Mouse (Mus musculus) forebrain, embryonic 12.5 days (tissue): ENCODE results near the gene Men1. TPM values are rescaled to one million over a fixed set of nuclear protein-coding genes. Genes with fewer than 3 reads are reported as not detected.

Source experiments
- ATAC-seq: fragments of 200-750 bp; cut with Nextera tagmentation; 2 replicates; pipeline ENCODE4 v1.8.0; 2017; ENCODE audit warnings: moderate TSS enrichment; ENCODE audit not compliant: low FRiP score
- H3K27ac ChIP-seq: fragments of 300-500 bp; sonication (generic); 2 replicates; pipeline ENCODE4 v1.5.1; 2016; ENCODE audit warnings: mild to moderate bottlenecking
- H3K27me3 ChIP-seq: fragments of 300-500 bp; sonication (generic); 2 replicates; pipeline ENCODE4 v1.6.1; 2016; ENCODE audit warnings: mild to moderate bottlenecking
- H3K36me3 ChIP-seq: fragments of 300-500 bp; sonication (generic); replicated peaks from 2 replicates; pipeline ENCODE4 v1.6.1; 2016; ENCODE audit warnings: mild to moderate bottlenecking
- H3K4me1 ChIP-seq: fragments of 300-500 bp; sonication (generic); 2 replicates; pipeline ENCODE4 v1.6.1; 2016
- H3K4me2 ChIP-seq: fragments of 300-500 bp; sonication (generic); 2 replicates; pipeline ENCODE4 v1.6.1; 2016; ENCODE audit warnings: mild to moderate bottlenecking, moderate library complexity
- H3K4me3 ChIP-seq: fragments of 300-500 bp; sonication (generic); replicated peaks from 2 replicates; pipeline ENCODE4 v1.5.1; 2016; ENCODE audit warnings: mild to moderate bottlenecking
- H3K9ac ChIP-seq: fragments of 300-500 bp; sonication (generic); 2 replicates; pipeline ENCODE4 v1.6.1; 2016; ENCODE audit warnings: mild to moderate bottlenecking
- H3K9me3 ChIP-seq: fragments of 300-500 bp; sonication (generic); 2 replicates; pipeline ENCODE4 v1.6.1; 2016
- WGBS: fragments of 180-500 bp; shearing (Covaris S2); methylation state at CpG from one replicate; pipeline ENCODE4 v1.1.7; 2016; 5-methylcytosine and 5-hydroxymethylcytosine counted together
- polyA plus RNA-seq: library from polyadenylated mRNA; unstranded; fragments of >200 nt; fragmentation: Nextera tagmentation; extraction: Ambion mirVana; gene quantifications from 2 replicates; pipeline ENCODE4 v1.2.1, GENCODE M21; 2016

The Men1 gene
- polyA plus RNA-seq, 1 experiment from 2014 or later = 97.1 TPM

DNA sequence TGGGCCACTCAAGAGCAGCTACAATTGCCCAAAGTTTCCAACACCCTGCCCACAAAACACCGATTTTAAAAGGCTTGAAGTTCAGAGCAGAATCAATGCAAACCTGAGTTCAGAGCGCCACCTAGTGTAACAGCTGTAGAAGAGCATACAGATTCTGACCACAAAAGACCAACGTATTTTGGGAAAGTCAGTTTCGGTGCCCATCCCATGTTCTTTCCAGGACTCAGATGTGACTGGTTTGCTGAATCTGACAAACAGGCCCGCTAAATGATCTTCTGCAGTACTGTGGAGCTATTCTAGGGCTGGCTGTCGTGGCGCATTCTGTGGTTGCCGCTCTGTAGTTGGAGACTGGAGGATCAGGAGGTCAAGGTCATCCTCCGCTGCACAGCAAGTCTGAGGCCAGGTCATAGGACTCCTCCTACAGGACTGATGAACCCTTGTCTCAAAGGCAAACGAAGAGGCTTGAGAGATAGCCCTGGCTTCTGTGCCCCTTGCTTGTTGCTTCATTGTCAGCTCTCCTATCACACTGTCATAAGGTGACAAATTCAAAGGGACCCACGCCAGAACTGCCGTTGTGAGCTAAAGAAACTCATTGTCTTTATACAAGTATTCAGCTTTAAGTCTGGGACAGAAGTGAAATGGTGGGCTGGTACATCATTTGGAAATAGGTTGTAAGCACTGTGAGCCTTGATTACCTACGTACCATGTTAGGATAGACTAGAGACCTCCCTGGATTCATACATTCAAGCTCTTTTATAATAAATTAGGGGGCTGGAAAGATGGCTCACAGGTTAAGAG is 2.9 kb upstream of the Men1 start:
- Histone ChIP-seq H3K4me1 (peaks cover 25% of the 10 kb centered on the region), H3K4me3 (peak overlapping the region; percentile 12; the same call in 1 of the 2 replicates), H3K4me2 (peak overlapping the region; percentile 37), H3K27ac (no peak overlapping the region), H3K9ac (no peak overlapping the region), H3K9me3 (no peaks in the 10 kb centered on the region), H3K27me3 (no peaks in the 10 kb centered on the region), H3K36me3 (peaks cover 4% of the 10 kb centered on the region; the same call in 1 of the 2 replicates)
- no peak for ATAC-seq
- WGBS = 25% methylated on average over 13 of the region's 13 CpGs

DNA sequence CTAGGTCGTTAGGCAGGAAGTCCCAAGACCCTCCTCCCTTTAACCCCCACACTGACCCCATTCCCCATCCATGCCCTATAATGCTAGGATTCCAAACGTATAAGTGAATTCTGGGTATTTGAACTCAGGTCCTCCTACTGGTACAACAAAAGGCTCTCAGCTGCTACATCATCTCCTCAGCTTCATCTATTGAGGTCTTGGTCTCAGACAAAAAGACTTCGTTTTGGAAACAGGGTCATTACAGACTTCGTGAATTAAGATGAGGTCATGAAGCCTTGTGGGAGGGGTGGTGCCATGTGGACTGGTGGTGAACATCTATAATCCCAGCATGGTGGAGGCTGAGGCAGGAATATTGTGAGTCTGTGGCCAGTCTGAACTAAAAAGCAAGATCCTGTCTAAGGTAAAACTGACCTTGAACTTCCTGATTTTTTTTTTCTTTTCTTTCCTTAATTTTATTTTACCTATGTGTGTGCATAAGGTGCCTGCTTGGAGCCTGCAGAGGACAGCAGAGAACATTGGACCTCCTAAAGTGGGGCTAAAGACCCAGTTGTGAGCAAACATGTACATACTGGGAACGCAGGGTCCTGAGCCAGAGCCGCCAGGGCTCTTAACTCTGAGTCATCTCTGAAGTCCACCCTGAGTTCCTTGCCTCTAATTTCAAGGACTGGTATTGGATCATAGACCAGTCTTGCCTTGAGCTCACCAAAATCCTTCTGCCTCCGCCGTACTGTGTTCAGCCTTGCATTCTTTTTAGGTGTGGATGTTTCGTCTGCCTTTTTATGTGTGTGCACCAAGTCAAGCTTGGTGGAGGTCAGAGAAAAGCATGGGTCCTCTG is 801 bp upstream of the Men1 start:
- H3K27ac ChIP-seq = peak overlapping the region; percentile 71
- H3K9me3 ChIP-seq = no peaks in the 10 kb centered on the region
- peaks cover 30% of the 10 kb centered on the region for H3K4me1 ChIP-seq
- peak; percentile 1; the same call in 1 of the 2 replicates for ATAC-seq
- 63% methylated on average over 9 of the region's 9 CpGs for WGBS
- no peak overlapping the region; the same call in 1 of the 2 replicates for H3K9ac ChIP-seq
- peaks cover 25% of the 10 kb centered on the region for H3K36me3 ChIP-seq
- no peaks in the 10 kb centered on the region for H3K27me3 ChIP-seq
- H3K4me3 ChIP-seq = peak overlapping the region; percentile 91
- H3K4me2 ChIP-seq = peak overlapping the region; percentile 95

- peaks cover 38% of the 10 kb centered on the region for H3K4me1 ChIP-seq
- no peaks in the 10 kb centered on the region for H3K9me3 ChIP-seq
- no peaks in the 10 kb centered on the region for H3K27me3 ChIP-seq
- H3K36me3 ChIP-seq = peaks cover 40% of the 10 kb centered on the region
- H3K4me2 ChIP-seq = peak overlapping the region; percentile 95
- peak overlapping the region; percentile 87 for H3K9ac ChIP-seq
- ATAC-seq = peak; percentile 48
- WGBS = 2% methylated on average over 25 of the region's 25 CpGs
- peak overlapping the region; percentile 91 for H3K4me3 ChIP-seq
- H3K27ac ChIP-seq = peak overlapping the region; percentile 75
Observed at GRCm38 (mm10) chr19:6335458-6335827, 664 bp downstream of the Men1 start.

- ATAC-seq = no peak
- WGBS = 97% methylated on average over 10 of the region's 10 CpGs
Observed at GRCm38 (mm10) chr19:6336920-6337319, 2.1 kb downstream of the Men1 start.

GRCm38 (mm10) chr19:6338171-6338570 is 3.4 kb downstream of the Men1 start:
- Histone ChIP-seq H3K9ac (no peak overlapping the region), H3K36me3 (peaks cover 45% of the 10 kb centered on the region), H3K4me2 (no peak overlapping the region), H3K4me1 (peaks cover 46% of the 10 kb centered on the region), H3K9me3 (no peaks in the 10 kb centered on the region), H3K27ac (no peak overlapping the region), H3K27me3 (no peaks in the 10 kb centered on the region), H3K4me3 (no peak overlapping the region)
- no peak for ATAC-seq
- WGBS = 97% methylated on average over 7 of the region's 7 CpGs

More at GRCm38 (mm10) chr19:6336920-6337319, 2.1 kb downstream of the Men1 start:
- no peaks in the 10 kb centered on the region for H3K9me3 ChIP-seq
- H3K4me2 ChIP-seq = peak overlapping the region; percentile 95
- H3K27ac ChIP-seq = no peak overlapping the region
- no peaks in the 10 kb centered on the region for H3K27me3 ChIP-seq
- peaks cover 41% of the 10 kb centered on the region for H3K36me3 ChIP-seq
- peak overlapping the region; percentile 87 for H3K9ac ChIP-seq
- H3K4me3 ChIP-seq = peak overlapping the region; percentile 91; the same call in 1 of the 2 replicates
- H3K4me1 ChIP-seq = peaks cover 48% of the 10 kb centered on the region

GRCm38 (mm10) chr19:6338716-6339115 is 3.9 kb downstream of the Men1 start:
- H3K27ac ChIP-seq = no peak overlapping the region
- no peak overlapping the region for H3K4me2 ChIP-seq
- H3K9me3 ChIP-seq = no peaks in the 10 kb centered on the region
- H3K4me3 ChIP-seq = no peak overlapping the region
- peaks cover 49% of the 10 kb centered on the region for H3K36me3 ChIP-seq
- no peaks in the 10 kb centered on the region for H3K27me3 ChIP-seq
- H3K9ac ChIP-seq = no peak overlapping the region
- no peak for ATAC-seq
- 92% methylated on average over 11 of the region's 11 CpGs for WGBS
- H3K4me1 ChIP-seq = peaks cover 46% of the 10 kb centered on the region

- Histone ChIP-seq H3K4me1 (peaks cover 43% of the 10 kb centered on the region), H3K4me2 (no peak overlapping the region), H3K9me3 (no peaks in the 10 kb centered on the region), H3K27ac (no peak overlapping the region), H3K36me3 (peaks cover 54% of the 10 kb centered on the region), H3K4me3 (no peak overlapping the region), H3K27me3 (no peaks in the 10 kb centered on the region), H3K9ac (no peak overlapping the region)
- WGBS = 91% methylated on average over 6 of the region's 6 CpGs
- ATAC-seq = no peak
Observed at GRCm38 (mm10) chr19:6339191-6339590, 4.4 kb downstream of the Men1 start.

DNA sequence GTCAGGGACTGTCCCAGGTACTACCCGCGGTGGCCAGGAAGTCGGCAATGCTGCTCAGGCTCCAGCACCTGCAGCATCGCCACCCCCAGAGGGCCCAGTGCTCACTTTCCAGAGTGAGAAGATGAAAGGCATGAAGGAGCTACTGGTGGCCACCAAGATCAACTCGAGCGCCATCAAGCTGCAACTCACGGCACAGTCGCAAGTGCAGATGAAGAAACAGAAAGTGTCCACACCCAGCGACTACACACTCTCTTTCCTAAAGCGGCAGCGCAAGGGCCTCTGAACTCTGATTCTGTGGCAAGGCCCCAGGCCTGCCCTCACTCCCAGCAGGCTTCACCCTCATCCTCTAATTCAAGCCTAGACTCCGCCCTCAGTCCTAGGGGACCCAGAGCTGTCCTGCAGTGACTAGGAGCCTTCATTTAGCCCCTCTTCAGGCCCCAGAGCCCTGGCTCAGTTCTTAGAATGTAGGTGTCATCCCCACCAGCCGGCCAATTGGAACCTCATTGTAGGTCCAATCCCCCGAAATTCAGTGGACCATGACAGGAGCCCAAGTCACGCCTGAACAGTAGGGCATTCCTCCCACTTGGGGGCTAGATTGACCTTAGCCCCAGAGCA is 5.2 kb downstream of the Men1 start:
- Histone ChIP-seq H3K9me3 (no peaks in the 10 kb centered on the region), H3K4me2 (no peak overlapping the region), H3K27me3 (no peaks in the 10 kb centered on the region), H3K4me1 (peaks cover 40% of the 10 kb centered on the region), H3K4me3 (no peak overlapping the region), H3K27ac (no peak overlapping the region), H3K36me3 (peaks cover 61% of the 10 kb centered on the region), H3K9ac (no peak overlapping the region; the same call in 1 of the 2 replicates)
- no peak for ATAC-seq
- WGBS = 68% methylated on average over 15 of the region's 15 CpGs

DNA sequence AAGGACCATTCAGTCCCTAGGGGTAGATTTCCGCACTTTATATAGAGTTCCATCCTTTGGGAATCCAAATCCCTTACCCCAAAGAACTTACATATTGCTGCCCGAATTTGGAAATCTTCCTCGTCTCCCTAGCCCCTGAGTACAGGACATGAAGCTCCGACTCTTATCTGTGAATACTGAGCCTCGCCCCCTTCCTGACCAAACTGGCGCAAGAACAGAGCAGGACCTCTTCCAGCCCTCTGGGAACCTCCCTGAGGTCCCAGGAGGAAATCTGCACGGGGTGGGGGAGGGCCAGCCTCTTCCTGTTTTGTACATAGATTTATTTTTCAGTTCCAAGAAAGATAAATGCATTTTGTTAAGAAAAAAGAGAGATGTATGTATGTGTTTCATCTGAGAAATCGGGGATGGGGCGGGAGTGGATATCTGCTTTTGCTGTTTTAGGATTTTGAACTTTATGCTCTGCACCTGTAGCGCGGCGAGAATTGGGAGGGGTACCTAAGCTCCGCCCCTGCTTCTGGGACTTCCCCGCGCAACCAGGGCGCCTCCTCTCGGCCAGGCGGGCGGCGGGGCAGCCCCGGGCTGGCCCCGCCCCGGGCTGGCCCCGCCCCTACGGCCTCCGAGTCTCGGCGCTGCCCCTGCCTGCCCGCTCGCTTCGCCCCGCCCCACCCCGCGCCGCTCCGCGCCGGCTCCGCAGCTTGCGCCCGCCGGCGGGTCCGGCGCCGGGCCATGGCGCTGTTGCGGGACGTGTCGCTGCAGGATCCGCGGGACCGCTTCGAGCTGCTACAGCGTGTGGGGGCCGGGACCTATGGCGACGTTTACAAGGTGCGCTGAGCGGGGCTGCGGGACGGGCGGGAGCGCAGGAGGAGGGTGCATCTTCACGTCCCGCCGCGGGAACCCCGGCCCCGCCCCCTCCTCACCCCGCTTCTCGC is 6.0 kb downstream of the Men1 start, which contains the start of gene Map4k2:
Gene Map4k2 (plus strand): TSS at position 612 of the 929 bp plus-strand sequence.
- H3K36me3 ChIP-seq = peaks cover 68% of the 10 kb centered on the region

DNA sequence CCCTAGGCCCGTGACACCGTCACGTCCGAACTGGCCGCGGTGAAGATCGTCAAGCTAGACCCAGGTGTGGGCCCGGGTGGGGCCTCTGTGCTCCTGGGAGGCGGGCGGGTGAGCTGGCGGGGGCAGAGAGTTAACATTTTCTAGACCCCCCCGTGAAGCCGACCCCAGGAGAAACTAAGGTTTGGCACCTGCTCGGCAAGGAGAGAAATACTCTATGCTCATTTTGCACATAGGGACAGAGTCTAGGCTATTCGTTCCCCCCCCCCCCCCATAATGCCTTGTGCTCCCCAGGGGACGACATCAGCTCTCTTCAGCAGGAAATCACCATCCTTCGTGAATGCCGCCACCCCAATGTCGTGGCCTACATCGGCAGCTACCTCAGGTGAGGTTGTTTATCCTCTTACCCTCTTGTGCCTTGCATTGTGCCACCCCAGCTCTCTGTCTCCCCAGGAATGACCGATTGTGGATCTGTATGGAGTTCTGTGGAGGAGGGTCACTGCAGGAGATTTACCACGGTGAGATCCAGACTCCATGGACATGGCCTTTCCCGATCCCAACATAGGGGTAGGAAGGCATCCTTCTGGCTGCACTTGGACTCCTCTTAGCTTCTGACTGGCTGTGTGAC is 6.8 kb downstream of the Men1 start:
- peaks cover 74% of the 10 kb centered on the region for H3K36me3 ChIP-seq
- H3K4me1 ChIP-seq = peaks cover 28% of the 10 kb centered on the region
- peak overlapping the region; percentile 50; the same call in 1 of the 2 replicates for H3K27ac ChIP-seq
- peak overlapping the region; percentile 93 for H3K4me2 ChIP-seq
- peak overlapping the region; percentile 63 for H3K4me3 ChIP-seq
- H3K9me3 ChIP-seq = no peaks in the 10 kb centered on the region
- WGBS = 10% methylated on average over 23 of the region's 23 CpGs
- no peak; the same call in 1 of the 2 replicates for ATAC-seq
- H3K9ac ChIP-seq = peak overlapping the region; percentile 77
- no peaks in the 10 kb centered on the region for H3K27me3 ChIP-seq

More for the DNA sequence above, 6.0 kb downstream of the Men1 start, which contains the start of gene Map4k2:
- Histone ChIP-seq H3K9me3 (no peaks in the 10 kb centered on the region), H3K4me1 (peaks cover 35% of the 10 kb centered on the region), H3K27me3 (no peaks in the 10 kb centered on the region), H3K9ac (peak within 1 kb of the TSS; percentile 77), H3K27ac (peak within 1 kb of the TSS; percentile 50; the same call in 1 of the 2 replicates), H3K4me2 (peak within 1 kb of the TSS; percentile 93), H3K4me3 (peak within 1 kb of the TSS; percentile 63)
- ATAC-seq = peak; percentile 81
- 11% methylated on average over 50 of the region's 72 CpGs for WGBS
